Mouse (Mus musculus): ENCODE data around the gene Glyctk.

Glyctk gene

DNA sequence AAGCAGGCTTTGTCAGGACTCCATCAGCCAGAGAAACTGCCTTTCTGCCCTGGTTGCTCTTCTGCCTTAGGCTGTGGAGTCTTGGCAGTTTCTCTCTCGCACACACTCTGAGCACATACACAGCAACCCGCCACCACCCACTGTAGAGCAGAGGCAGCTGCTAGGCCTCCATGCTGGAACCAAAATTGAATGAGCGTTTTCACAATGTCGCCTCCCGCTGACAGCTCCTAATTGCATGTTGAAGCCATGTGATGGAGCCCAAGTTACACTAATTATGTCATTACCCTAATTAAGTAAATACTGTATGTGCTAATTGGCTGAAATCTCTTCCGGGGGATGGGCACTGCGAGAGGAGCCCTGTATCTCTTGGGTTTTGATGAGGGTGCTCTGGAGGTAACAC, 13.8 kb downstream of the Glyctk start:
- no peak for DNase-seq

DNA sequence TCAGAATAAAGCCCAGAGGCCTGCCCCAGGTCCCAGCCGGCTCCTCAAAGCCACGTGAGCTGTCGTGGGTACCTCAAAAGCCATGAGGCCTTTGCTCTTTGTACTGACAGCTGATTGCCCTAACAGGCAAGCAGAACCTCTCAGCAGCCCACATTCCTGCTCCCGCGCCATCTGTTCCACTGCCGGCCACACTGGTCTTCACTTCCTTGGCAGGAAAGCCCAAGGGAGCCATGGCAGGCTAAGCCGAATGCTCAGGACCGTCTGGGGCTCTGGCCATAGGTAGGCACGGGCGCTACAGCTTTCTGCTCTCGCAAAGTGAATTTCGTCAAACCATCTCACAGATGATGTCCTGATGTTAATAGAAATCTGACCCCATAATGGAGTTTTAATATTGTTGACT, 16.0 kb downstream of the Glyctk start:
- DNase-seq = no peak

DNA sequence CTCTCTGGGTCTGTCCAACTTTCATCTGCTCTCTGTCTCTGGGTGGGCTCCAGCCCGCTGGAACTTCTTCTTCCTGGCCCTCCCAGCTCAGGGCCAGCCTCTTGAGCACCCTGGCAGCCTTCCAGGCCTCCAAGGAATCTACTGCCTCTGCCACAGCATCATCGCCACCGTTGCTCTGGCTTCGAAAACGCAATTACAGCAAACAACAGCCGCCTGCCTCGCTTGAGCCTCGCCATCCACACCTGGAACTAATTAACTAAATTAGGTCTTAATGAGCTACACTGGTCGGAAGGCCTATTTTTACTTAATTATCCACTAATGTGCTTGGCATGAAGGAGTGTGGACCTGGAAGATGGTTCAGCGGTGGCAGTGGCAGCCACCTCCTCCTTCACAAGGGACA, 18.2 kb downstream of the Glyctk start:
- DNase-seq = no peak

DNA sequence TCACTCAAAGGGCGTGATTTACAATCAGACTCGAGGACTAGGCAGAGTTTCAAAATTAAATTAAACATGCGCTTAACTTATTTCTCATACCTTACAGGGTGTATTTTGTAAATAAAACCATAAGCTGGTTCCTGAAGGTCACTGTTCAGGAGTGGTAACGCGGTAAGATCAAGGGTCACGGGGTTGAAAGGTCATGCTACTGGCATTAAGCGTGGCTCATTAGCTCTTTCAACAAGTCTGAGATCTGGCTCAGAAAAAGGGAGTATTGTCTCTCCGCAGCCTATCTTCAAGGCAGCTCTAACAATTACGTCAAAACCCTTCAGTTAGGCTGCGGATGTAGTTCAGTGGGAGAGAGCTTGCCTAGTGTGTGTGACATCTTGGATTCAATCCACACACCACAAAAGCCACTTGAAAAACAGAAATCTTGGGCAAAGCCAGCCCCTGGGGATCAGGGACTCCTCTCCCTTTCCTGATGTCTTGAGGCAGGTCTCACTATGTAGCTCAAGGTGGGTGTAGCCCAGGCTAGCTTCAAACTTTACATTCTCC, 20.2 kb downstream of the Glyctk start:
- DNase-seq = no peak

DNA sequence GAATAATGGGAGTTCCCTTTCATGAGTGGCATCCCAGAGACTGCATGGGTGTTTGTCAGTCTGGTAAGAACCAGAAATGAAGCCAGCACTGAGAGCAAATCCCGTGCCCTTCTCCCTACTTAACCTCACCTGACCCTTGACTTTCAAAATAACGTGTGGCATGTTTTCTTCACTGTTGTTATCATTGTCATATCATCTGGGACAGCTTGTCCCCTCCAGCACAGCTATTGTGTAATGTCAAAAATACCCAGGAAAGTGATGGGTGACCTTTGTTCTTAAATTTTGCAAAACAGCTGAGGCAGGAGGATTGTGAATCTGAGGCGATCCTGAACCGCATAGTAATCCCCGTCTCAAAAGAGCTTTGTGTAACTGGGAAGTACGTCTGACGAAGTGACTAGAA, 27.7 kb downstream of the Glyctk start:
- no peak for DNase-seq

DNA sequence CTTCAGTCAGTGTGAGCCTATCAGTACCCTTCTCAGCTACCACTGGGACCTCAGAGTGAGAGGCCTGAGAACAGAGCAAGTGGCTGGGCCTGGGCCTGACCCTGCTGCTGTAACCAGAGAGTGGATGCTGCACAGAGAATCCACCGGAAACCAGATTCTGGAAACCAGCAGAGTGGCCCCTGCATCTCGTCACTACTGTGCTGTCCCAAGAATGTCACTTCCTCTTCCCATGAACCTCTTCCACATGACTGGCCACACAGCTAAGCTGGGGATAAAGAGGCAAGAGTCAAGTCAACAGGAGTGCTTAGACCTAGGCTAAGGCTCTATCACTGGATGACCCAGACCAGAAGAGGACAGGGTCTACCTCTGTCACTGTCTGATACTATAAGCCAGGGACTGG, 28.9 kb downstream of the Glyctk start:
- no peak for DNase-seq

DNA sequence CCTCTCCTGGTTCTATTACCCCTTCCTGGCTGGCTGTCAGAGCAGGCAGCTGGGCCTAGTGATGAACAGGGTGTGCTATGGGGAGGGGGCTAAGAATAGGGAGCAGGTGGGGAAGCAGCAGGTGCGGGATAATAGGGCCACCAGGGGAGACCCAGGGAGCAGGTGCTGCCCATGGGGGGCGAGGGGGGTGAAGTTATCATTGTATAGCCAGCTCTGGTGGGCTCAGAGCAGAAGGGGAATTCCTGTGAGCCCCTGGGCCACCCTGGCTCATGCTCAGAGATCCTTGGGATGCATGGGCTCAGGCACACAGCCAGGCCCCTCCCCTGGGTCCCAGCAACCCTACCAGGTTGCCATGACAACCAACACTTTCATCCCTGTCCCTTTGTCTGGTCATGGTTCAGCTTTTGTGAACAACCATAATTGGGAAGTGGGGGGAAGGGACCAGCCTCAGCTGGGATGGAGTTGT, 31.1 kb downstream of the Glyctk start:
- no peak for DNase-seq

DNA sequence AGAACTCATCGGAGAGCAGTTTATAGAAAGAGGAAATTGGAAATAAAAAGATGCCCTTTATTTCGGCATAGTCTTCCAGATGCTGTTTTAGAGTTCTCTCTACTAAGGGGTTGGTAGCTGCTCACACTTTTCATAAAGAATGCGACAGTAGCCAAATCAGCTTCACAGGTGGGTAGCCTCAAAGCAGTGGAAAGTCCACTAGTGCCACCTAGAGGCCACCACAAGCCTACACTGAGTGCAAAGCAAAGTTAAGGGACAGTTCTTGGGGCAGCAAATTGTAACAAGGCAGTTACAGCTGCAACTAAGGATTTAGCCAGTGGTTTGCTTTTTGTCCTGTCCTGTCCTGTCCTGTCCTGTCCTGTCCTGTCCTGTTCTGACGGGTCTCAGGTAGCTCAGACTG, 34.3 kb downstream of the Glyctk start:
- peak in 1 of 2 experiments; percentile 37 for DNase-seq

DNA sequence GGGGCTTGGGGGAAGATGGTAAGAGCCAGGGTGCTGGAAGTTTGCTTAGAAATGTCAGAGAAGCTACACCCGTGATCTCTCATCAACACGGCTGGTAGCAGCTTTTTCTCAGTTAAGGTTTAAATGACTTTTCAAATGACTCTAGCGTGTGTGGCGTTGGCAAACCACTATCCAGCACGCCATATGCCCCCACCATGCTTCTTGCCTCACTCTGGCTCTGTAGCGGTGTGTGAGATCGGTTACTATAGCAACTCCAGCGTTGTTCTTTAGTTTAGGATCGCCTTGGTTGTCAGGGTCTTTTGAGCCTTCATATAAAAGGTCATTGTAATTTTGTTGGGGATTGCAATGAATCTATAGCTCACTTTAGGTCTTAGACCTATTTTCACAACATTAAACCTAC, 38.9 kb downstream of the Glyctk start:
- DNase-seq = no peak

DNA sequence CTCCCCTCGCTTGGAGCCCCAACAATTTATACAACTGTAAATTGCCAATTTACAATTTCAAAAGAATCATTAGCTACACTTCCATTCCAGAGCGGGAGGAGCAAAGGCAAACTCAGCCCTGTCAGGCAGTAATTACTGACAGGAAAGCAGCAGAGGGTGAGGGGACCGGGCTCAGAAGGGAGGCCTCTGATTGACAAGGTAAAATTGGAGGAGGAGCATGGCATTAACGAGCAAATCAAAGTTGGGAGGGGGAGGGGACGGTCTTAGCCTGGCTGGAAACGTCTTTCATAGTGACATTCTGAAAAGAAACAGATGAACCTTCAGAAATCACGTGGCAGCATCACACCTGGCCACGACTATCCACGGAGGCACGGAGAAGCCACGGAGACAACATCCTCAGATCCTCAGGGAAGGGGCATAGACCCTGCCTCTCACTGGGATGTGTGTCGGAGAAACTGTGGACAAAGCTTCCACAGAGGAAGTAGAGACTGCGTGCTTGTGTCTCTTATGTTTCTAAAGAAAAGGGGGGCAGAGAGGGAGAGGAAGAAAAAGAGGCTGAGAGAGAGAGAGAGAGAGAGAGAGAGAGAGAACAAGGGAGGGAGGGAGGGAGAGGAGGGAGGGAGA, 42.0 kb downstream of the Glyctk start:
- DNase-seq = no peak

DNA sequence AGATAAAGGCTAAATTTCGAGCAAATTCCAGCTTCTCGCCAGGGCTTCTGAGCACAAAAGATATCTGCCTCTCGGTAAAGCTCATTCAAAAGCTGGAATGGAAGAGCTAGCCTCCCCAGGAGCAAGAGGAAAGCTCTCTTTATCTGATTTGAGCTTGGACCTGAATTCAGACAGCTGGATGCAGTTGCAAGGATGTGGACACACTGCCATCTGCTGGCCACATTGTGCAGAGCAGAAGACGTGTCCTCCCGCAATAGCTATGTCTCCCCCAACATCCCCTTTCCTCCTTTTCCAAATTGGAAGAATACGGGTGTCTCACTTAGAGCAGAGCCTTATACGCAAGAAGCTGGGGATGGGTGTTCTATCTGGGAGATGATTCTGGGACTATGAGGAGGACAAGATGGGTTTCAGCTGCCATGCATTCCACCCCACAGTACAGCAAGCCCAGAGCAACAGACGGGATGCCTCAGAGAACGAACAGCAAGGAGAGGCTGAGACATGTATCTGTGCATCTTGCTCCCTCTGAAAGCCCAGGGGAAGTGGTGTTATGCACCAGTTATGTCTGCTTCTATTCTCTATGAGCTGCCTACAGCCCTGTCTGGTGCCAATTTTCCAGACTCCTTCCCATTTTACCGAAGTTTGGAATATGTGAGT, 45.0 kb downstream of the Glyctk start:
- peak; percentile 10 to 60 for DNase-seq

DNA sequence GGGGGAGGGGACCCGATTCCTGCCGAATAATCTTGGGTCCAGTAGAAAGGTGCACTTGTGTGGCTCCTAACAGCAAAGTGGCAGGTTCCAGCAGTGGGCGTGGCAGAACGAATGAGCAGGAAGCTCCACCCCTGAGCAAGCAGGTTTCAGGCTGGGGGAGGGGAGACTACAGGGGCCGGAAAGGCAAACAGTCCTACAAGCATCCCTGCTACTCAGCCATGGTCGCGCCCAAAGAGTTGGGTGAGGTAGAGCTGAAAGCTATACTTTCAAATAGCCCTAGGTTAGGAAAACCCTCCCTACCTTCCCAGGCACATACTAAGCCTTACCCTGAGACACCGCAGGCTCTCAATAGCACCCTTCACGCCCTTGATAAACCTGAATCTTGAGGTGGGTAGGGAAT, 51.7 kb downstream of the Glyctk start:
- DNase-seq = no peak

DNA sequence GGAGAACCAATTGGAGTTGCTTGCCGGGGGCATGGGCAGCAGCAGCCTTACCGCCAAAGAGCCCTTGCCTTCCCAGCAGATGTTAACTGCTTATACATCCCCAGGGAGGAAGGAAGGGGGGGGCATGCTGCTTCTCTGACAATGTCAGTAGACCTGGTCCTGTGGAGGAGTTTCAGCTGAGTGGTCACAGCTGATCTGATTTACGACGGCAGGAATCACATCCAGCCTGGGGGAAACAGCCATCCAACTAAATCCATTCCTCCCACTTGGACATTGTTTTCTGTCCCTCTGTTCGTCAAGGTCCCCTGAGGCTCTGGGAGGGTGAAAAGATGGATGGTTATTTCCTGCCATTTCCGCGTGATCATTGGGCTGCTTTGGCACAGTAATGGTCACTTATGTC, 53.5 kb downstream of the Glyctk start:
- no peak for DNase-seq

Data from spleen, adult 18-20 months (tissue).